Mouse (Mus musculus) CH12.LX (cell line): ENCODE data around the gene Gm20388. TPM values are rescaled to one million over a fixed set of nuclear protein-coding genes. Genes with fewer than 3 reads are reported as not detected.
A peak's percentile ranks its signal among the peaks of the same experiment; 100 is the strongest.

Source experiments
- DNase-seq: peaks from one replicate; pipeline ENCODE4 v3.0.0-alpha.2; 2013; ENCODE audit errors: extremely low read depth
- H3K27ac ChIP-seq: 2 replicates; pipeline ENCODE4 v1.5.1; 2012; ENCODE audit warnings: low read depth, mild to moderate bottlenecking, control low read depth, moderate library complexity; ENCODE audit not compliant: insufficient read depth
- H3K27me3 ChIP-seq: replicated peaks from 2 replicates; pipeline ENCODE3; 2012; ENCODE audit warnings: inconsistent platforms
- H3K36me3 ChIP-seq, 2 experiments: replicated peaks in 1 of 2; 2 replicates each; pipeline versions ENCODE3 to v1.6.1; 2012; ENCODE audit warnings: inconsistent platforms in 1 of 2, low read length in 1 of 2, mild to moderate bottlenecking in 1 of 2, mixed read lengths in 1 of 2, moderate library complexity in 1 of 2; ENCODE audit not compliant: control insufficient read depth in 1 of 2, insufficient read depth in 1 of 2
- H3K4me1 ChIP-seq, 2 experiments: 2 replicates each; pipeline ENCODE4 v1.6.1; 2012; ENCODE audit warnings: inconsistent platforms in 1 of 2, moderate library complexity in 1 of 2; ENCODE audit not compliant: insufficient read depth in 2 of 2, control insufficient read depth in 1 of 2
- H3K4me2 ChIP-seq: 2 replicates; pipeline ENCODE4 v1.6.1; 2012; ENCODE audit warnings: low read depth, mild to moderate bottlenecking, control low read depth; ENCODE audit not compliant: poor library complexity, insufficient read depth, severe bottlenecking
- H3K4me3 ChIP-seq, 3 experiments: fragments of 150-350 bp in 1 of 3; sonication (generic) in 1 of 3; replicated peaks in 1 of 3; 2 replicates each; pipeline versions ENCODE3 to v1.5.1; 2011 to 2012; ENCODE audit warnings: low read depth in 2 of 3, low read length in 2 of 3, mild to moderate bottlenecking in 2 of 3, moderate library complexity in 2 of 3, control low read depth in 1 of 3, improper control_type of control experiment in 1 of 3, inconsistent platforms in 1 of 3, mixed read lengths in 1 of 3; ENCODE audit not compliant: poor library complexity in 1 of 3
- H3K79me2 ChIP-seq: replicated peaks from 2 replicates; pipeline ENCODE4 v1.6.1; 2012; ENCODE audit warnings: mild to moderate bottlenecking, moderate library complexity; ENCODE audit not compliant: control insufficient read depth, poor library complexity, insufficient read depth, severe bottlenecking; ENCODE audit errors: extremely low read depth
- H3K9ac ChIP-seq: 2 replicates; pipeline ENCODE4 v1.6.1; 2012; ENCODE audit warnings: low read depth, mild to moderate bottlenecking, control low read depth, moderate library complexity; ENCODE audit not compliant: insufficient read depth
- H3K9me3 ChIP-seq: replicated peaks from 2 replicates; pipeline ENCODE3; 2012; ENCODE audit warnings: low read length, inconsistent platforms, mixed read lengths
- CHD1 ChIP-seq: IDR thresholded peaks from 2 replicates; pipeline ENCODE4 v1.6.1; 2012; ENCODE audit warnings: low read depth, low read length, improper control_type of control experiment, inconsistent platforms
- CHD2 ChIP-seq: IDR thresholded peaks from 2 replicates; pipeline ENCODE4 v1.6.1; 2011; ENCODE audit warnings: low read length, improper control_type of control experiment
- CTCF ChIP-seq, 2 experiments: IDR thresholded peaks in 1 of 2; conservative IDR thresholded peaks in 1 of 2; 2 replicates each; pipeline ENCODE4 v1.5.1; 2011 to 2012; ENCODE audit warnings: low read depth in 2 of 2, low read length in 2 of 2, improper control_type of control experiment in 1 of 2, inconsistent platforms in 1 of 2, mild to moderate bottlenecking in 1 of 2, moderate library complexity in 1 of 2
- E2F4 ChIP-seq: IDR thresholded peaks from 2 replicates; pipeline ENCODE4 v1.6.1; 2011; ENCODE audit warnings: low read depth, low read length, improper control_type of control experiment; ENCODE audit not compliant: insufficient replicate concordance
- ELF1 ChIP-seq: IDR thresholded peaks from 2 replicates; pipeline ENCODE4 v1.6.1; 2014; ENCODE audit warnings: low read depth, mild to moderate bottlenecking, inconsistent platforms, low read length, improper control_type of control experiment
- EP300 ChIP-seq: IDR thresholded peaks from 2 replicates; pipeline ENCODE4 v1.6.1; 2011; ENCODE audit warnings: low read length, improper control_type of control experiment
- ETS1 ChIP-seq: conservative IDR thresholded peaks from 2 replicates; pipeline ENCODE4 v1.6.1; 2012; ENCODE audit warnings: low read depth, mild to moderate bottlenecking, inconsistent platforms, low read length, improper control_type of control experiment, moderate library complexity
- GABPA ChIP-seq: IDR thresholded peaks from 2 replicates; pipeline ENCODE4 v1.6.1; 2012; ENCODE audit warnings: low read depth, low read length, improper control_type of control experiment, inconsistent platforms; ENCODE audit not compliant: insufficient replicate concordance
- IRF4 ChIP-seq: IDR thresholded peaks from 2 replicates; pipeline ENCODE4 v1.6.1; 2014; ENCODE audit warnings: low read depth, mild to moderate bottlenecking, inconsistent platforms, low read length, improper control_type of control experiment
- JUN ChIP-seq: IDR thresholded peaks from 2 replicates; pipeline ENCODE4 v1.6.1; 2011; ENCODE audit warnings: low read depth, mild to moderate bottlenecking, low read length, improper control_type of control experiment, moderate library complexity; ENCODE audit not compliant: insufficient read depth
- JUND ChIP-seq: conservative IDR thresholded peaks from 2 replicates; pipeline ENCODE4 v1.6.1; 2011; ENCODE audit warnings: low read depth, low read length, improper control_type of control experiment
- MAX ChIP-seq: IDR thresholded peaks from 2 replicates; pipeline ENCODE4 v1.6.1; 2011; ENCODE audit warnings: low read length, improper control_type of control experiment
- MEF2A ChIP-seq: IDR thresholded peaks from 2 replicates; pipeline ENCODE4 v1.6.1; 2014; ENCODE audit warnings: low read depth, mild to moderate bottlenecking, inconsistent platforms, low read length, improper control_type of control experiment, borderline replicate concordance
- MYC ChIP-seq: IDR thresholded peaks from 2 replicates; pipeline ENCODE4 v1.6.1; 2011; ENCODE audit warnings: low read depth, mild to moderate bottlenecking, improper control_type of control experiment, low read length
- NELFE ChIP-seq: IDR thresholded peaks from 2 replicates; pipeline ENCODE4 v1.6.1; 2011; ENCODE audit warnings: low read depth, low read length, improper control_type of control experiment
- NRF1 ChIP-seq: IDR thresholded peaks from 2 replicates; pipeline ENCODE4 v1.6.1; 2014; ENCODE audit warnings: low read depth, mild to moderate bottlenecking, inconsistent platforms, low read length, improper control_type of control experiment, moderate library complexity
- RAD21 ChIP-seq: IDR thresholded peaks from 2 replicates; pipeline ENCODE4 v1.6.1; 2011; ENCODE audit warnings: low read depth, mild to moderate bottlenecking, low read length, improper control_type of control experiment, moderate library complexity
- RCOR1 ChIP-seq: conservative IDR thresholded peaks from 2 replicates; pipeline ENCODE4 v1.6.1; 2012; ENCODE audit warnings: low read depth, mild to moderate bottlenecking, inconsistent platforms, low read length, improper control_type of control experiment
- SIN3A ChIP-seq: IDR thresholded peaks from 2 replicates; pipeline ENCODE4 v1.6.1; 2012; ENCODE audit warnings: low read length, improper control_type of control experiment, inconsistent platforms
- SMC3 ChIP-seq: IDR thresholded peaks from 2 replicates; pipeline ENCODE4 v1.6.1; 2011; ENCODE audit warnings: low read depth, low read length, improper control_type of control experiment
- TCF12 ChIP-seq: IDR thresholded peaks from 2 replicates; pipeline ENCODE4 v1.6.1; 2014; ENCODE audit warnings: low read depth, mild to moderate bottlenecking, inconsistent platforms, low read length, improper control_type of control experiment
- UBTF ChIP-seq: IDR thresholded peaks from 2 replicates; pipeline ENCODE4 v1.6.1; 2012; ENCODE audit warnings: low read depth, mild to moderate bottlenecking, inconsistent platforms, low read length, improper control_type of control experiment, moderate library complexity
- USF1 ChIP-seq: IDR thresholded peaks from 2 replicates; pipeline ENCODE4 v1.6.1; 2014; ENCODE audit warnings: low read depth, mild to moderate bottlenecking, inconsistent platforms, low read length, improper control_type of control experiment
- ZC3H11A ChIP-seq: IDR thresholded peaks from 2 replicates; pipeline ENCODE4 v1.6.1; 2012; ENCODE audit warnings: low read depth, mild to moderate bottlenecking, inconsistent platforms, low read length, improper control_type of control experiment
- ZKSCAN1 ChIP-seq: IDR thresholded peaks from 2 replicates; pipeline ENCODE4 v1.6.1; 2012; ENCODE audit warnings: low read depth, inconsistent platforms, low read length, improper control_type of control experiment, borderline replicate concordance
- ZMIZ1 ChIP-seq: IDR thresholded peaks from 2 replicates; pipeline ENCODE4 v1.6.1; 2012; ENCODE audit warnings: low read depth, mild to moderate bottlenecking, inconsistent platforms, low read length, improper control_type of control experiment
- ZNF384 ChIP-seq: IDR thresholded peaks from 2 replicates; pipeline ENCODE4 v1.6.1; 2012; ENCODE audit warnings: low read depth, low read length, improper control_type of control experiment, inconsistent platforms
- dilution Hi-C: fragments of 300-500 bp; cut with MboI; formaldehyde crosslinking; loops from 2 replicates; pipeline ENCODE4 v1.14.3; 2020; ENCODE audit warnings: low sequenced_read_pairs; ENCODE audit not compliant: extremely low pct_unique_long_range_greater_than_20kb, extremely low pct_ligation_motif_present
- in situ Hi-C: fragments of 300-500 bp; cut with MboI; formaldehyde crosslinking; loops from 3 replicates; pipeline ENCODE4 v1.14.3; 2019; ENCODE audit warnings: low sequenced_read_pairs, low pct_ligation_motif_present, low pct_unique_long_range_greater_than_20kb, mixed read lengths
- polyA plus RNA-seq: library from polyadenylated mRNA; unstranded; fragments of >175 nt; gene quantifications from 2 replicates; pipeline ENCODE4 v1.2.1, GENCODE M21; 2012; ENCODE audit warnings: low read depth; ENCODE audit not compliant: insufficient read length
- total RNA-seq, 2 experiments: library from RNA; depleted of rRNA; stranded (reverse); fragments of 300-350 nt in 1 of 2; fragments of >200 nt in 1 of 2; gene quantifications; 2 replicates each; pipeline ENCODE4 v1.2.3; 2012 to 2014

The Gm20388 gene
- total and polyA plus RNA-seq, 3 experiments, result 14.8 to 26.3 (median 22.2) TPM

- Histone ChIP-seq H3K27me3 (no peaks in the 10 kb centered on the region), H3K9me3 (no peaks in the 10 kb centered on the region), H3K79me2 (peaks cover 80% of the 10 kb centered on the region), H3K4me2 (no peak overlapping the region), H3K4me1 (peaks cover 50 to 89% of the 10 kb centered on the region in 2 experiments), H3K36me3 (peaks cover 29 to 68% of the 10 kb centered on the region in 2 experiments), H3K4me3 (peak overlapping the region in 1 of 3 experiments; percentile 7), H3K9ac (no peak overlapping the region), H3K27ac (no peak overlapping the region)
- in situ Hi-C loops, result no loop called here
- dilution Hi-C loops, result no loop called here
- no peak for DNase-seq
- no peak for TF ChIP-seq JUND
- TF ChIP-seq ZKSCAN1, result no peak
- no peak for TF ChIP-seq MYC
- TF ChIP-seq CHD2, result peak; percentile 68
- peak; percentile 32; the same call in 1 of the 2 replicates for TF ChIP-seq EP300
- 0 out of 2 replicates have a peak, but pooled peaks have one; percentile 9 for TF ChIP-seq SMC3
- no peak for TF ChIP-seq MEF2A
- no peak for TF ChIP-seq ELF1
- TF ChIP-seq TCF12, result peak; percentile 90
- no peak for TF ChIP-seq E2F4
- no peak for TF ChIP-seq ZC3H11A
- TF ChIP-seq ETS1, result 0 out of 2 replicates have a peak, but pooled peaks have one; percentile 13
- TF ChIP-seq CTCF (conservative IDR thresholded peaks at IDR 0.05 in 1 of 2, IDR thresholded peaks at IDR 0.05 in 1 of 2; ENCODE audit: low read depth in 2 of 2, low read length in 2 of 2), result peak in 1 of 2 experiments; percentile 28; a peak in 2 of 4 replicates
- peak; percentile 4 for TF ChIP-seq RAD21
These were observed 642.9 kb downstream of the Gm20388 start for GRCm38 (mm10) chr8:120553441-120554123.

- DNase-seq, result no peak
- H3K4me1 ChIP-seq, result peaks cover 53 to 94% of the 10 kb centered on the region in 2 experiments
- in situ Hi-C loops, result no loop called here
These were observed 643.9 kb downstream of the Gm20388 start for GRCm38 (mm10) chr8:120554466-120555039.

More at GRCm38 (mm10) chr8:120554466-120555039, 643.9 kb downstream of the Gm20388 start:
- TF ChIP-seq SIN3A, result no peak
- TF ChIP-seq MEF2A, result no peak
- no peak for TF ChIP-seq USF1
- TF ChIP-seq NELFE, result no peak
- no peak for TF ChIP-seq UBTF
- TF ChIP-seq NRF1, result no peak
- no peak for TF ChIP-seq TCF12
- TF ChIP-seq ZNF384, result no peak
- no peak for TF ChIP-seq JUND
- TF ChIP-seq CHD1, result no peak
- no peak for TF ChIP-seq ZMIZ1
- TF ChIP-seq JUN, result no peak
- TF ChIP-seq MAX, result no peak
- TF ChIP-seq IRF4, result no peak
- TF ChIP-seq SMC3, result no peak
- no peak for TF ChIP-seq GABPA
- TF ChIP-seq E2F4, result no peak
- TF ChIP-seq RCOR1, result no peak
- TF ChIP-seq CHD2, result no peak
- TF ChIP-seq ZKSCAN1, result no peak
- TF ChIP-seq, all 38 proteins: peak for 0
- Histone ChIP-seq H3K27ac (no peak overlapping the region), H3K79me2 (peaks cover 72% of the 10 kb centered on the region), H3K9me3 (no peaks in the 10 kb centered on the region), H3K36me3 (peaks cover 35 to 71% of the 10 kb centered on the region in 2 experiments), H3K4me2 (no peak overlapping the region), H3K27me3 (no peaks in the 10 kb centered on the region), H3K9ac (no peak overlapping the region), H3K4me3 (no peak overlapping the region)
- dilution Hi-C loops, result no loop called here
